Mouse (Mus musculus): ENCODE data around the gene Fgfr2.

The Fgfr2 gene

GRCm38 (mm10) chr7:133039556-133040255, 83.4 kb downstream of the Fgfr2 start:
- no peak for DNase-seq

GRCm38 (mm10) chr7:133037618-133038017, 85.5 kb downstream of the Fgfr2 start:
- no peak for DNase-seq

- DNase-seq: no peak
Observed at GRCm38 (mm10) chr7:133037217-133037616, 85.9 kb downstream of the Fgfr2 start.

DNA sequence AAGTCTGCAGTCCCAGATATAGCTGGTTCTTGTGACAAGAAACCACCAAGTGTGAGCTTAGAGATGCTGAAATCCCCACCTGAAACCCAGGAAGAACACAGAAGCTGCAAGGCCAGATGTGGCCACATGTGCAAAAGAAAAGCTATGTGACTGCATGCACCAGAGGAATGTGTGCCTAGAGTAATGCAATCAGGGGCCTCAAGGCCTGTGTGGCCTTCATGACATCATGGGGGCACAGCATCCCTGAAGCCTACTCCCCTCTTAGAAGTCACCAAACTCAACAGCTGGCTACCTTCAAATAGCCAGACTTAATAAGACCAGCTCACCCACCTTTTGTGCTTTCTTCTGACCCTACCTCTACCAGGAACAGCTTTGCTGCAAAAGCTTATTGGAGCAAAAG, 87.2 kb downstream of the Fgfr2 start:
- no peak for DNase-seq

DNA sequence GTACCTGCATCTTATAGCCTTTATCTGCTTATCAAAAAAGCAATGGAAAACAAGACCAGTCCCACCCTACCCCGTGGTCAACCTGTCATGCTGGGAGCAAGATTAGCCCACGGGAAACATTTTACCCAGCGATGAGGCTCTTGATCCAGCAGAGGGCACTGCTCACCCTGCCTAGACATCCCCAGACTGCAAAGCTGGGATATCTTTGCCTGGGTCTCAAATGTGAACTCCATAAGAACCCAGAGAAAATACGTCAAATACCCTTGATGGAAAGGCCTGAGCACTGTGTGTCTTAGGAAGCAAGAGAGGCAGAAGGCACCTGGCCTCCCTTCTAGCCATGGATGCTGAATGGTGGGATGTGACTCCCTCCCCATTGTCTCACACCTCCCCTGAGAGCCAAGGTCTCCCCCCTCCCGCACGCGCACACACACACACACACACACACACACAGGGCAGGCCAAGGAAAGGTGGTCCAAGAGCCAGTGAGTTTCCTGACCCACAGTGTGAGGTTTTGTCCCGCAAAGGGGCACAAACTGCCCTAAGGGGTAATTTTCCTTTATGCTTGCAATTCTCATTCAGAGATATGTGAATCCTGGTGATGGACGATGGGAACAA, 90.5 kb downstream of the Fgfr2 start:
- DNase-seq: peak; percentile 59

GRCm38 (mm10) chr7:133029496-133030047, 93.6 kb downstream of the Fgfr2 start:
- DNase-seq: no peak

DNA sequence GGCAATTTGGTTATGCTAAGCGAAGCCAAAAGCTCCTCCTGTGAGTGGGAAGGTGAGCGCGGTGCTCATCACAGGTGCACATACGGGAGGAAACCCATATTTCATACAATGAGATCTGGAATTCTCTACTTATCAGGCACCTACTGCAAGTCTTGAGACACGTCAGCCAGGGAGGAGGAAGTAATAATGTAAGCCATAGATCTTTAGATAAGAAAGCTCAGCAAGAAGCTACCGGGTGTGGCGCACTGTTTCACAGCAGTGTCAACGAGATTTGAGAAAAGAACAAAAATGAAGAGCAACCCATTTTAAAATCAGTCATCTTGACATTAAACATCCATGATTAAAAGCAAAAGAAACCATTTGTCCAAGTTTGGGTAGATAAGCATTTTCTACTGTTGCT, 94.1 kb downstream of the Fgfr2 start:
- no peak for DNase-seq

DNA sequence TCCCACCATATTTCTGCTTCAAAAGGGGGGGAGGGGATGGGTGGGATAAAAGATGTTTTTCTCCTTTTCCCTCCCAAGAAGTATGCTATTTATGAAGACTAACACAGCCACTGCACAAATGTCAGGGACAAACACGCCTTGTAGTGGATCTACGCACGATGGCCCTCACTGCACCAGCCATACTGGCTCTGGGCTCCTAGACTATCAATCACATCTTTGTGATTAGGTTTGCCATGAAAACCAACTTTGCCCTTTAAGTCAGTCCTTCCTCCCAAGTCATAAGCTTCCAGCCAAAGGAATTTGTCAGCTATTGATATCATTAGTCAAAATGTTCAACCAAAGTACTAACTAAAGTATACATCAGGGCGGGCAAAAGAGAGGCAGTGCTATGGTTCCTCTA, 95.2 kb downstream of the Fgfr2 start:
- no peak for DNase-seq

DNA sequence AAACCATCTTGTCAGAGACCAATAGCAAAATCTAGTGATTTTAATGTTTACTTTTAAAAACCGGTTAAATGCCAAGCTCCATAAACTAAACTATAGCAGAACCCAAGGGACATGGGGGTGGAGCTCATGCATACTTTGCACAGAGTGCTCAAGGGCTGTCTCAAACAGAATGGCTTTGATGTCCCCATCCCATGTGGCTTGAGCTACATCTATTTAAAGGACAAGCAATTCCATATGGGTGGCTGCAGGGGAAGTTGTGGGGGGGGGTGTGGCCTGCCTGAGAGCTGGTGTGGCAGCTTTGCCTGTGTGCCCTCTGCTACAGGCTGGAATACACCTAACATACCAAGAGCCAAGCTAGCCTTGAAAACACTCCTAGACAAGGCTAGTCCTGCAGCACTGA, 98.5 kb downstream of the Fgfr2 start:
- no peak for DNase-seq

- no peak for DNase-seq
Observed at GRCm38 (mm10) chr7:133019481-133020020, 103.6 kb downstream of the Fgfr2 start.

DNA sequence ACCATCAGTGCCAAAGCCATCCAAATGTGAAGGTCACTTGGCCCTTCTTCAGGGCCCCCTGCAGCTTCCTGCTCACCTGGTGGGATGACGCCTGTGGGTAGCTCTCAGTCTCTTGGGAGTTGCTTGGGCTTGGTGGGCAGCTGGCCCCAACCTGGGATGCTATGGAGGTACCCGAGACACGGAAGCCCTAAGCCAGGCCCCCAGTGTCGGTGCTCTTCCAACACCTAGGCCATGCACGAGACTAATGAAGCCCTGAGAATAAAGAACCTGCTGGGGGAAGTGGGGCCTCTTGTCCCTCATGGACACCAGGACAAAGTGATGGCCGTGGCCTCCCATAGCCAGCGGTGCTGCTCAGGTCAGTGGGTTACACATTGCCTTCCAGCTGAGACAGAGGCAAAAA, 104.2 kb downstream of the Fgfr2 start:
- no peak for DNase-seq

DNA sequence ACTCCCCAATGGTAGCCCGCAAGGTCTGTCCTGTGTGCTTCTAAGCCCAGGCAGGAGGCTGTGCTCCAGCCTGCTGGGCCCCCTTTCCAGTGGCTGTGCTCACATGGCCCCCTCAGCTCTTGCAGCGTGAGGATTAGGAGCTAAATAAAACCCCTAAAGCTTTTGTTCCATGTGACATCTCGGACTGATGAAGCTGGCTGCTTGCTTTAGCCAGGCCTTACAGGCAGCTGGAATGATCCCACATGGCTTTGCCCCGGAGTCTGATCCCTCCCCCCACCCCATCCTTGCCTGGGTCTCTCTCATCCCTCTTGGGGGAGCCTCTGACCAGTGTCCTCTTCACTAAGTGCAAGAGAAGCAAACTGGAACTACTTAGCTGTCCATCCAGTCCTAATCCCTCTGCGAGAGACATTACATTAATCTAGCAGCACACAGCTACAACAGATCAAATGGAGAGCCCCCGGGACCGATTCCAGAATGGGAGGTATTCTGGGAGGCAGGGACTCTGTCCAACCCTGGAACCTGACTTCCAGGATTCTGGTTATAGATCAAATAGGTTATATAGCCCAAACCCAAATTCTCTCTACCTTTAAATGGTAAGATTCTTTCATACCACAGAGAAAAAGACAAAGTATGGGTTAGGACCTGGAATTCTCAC, 107.6 kb downstream of the Fgfr2 start:
- DNase-seq: no peak

- DNase-seq: no peak
Observed at GRCm38 (mm10) chr7:133014631-133015030, 108.5 kb downstream of the Fgfr2 start.

- DNase-seq: no peak
Observed at GRCm38 (mm10) chr7:133013923-133014322, 109.2 kb downstream of the Fgfr2 start.

DNA sequence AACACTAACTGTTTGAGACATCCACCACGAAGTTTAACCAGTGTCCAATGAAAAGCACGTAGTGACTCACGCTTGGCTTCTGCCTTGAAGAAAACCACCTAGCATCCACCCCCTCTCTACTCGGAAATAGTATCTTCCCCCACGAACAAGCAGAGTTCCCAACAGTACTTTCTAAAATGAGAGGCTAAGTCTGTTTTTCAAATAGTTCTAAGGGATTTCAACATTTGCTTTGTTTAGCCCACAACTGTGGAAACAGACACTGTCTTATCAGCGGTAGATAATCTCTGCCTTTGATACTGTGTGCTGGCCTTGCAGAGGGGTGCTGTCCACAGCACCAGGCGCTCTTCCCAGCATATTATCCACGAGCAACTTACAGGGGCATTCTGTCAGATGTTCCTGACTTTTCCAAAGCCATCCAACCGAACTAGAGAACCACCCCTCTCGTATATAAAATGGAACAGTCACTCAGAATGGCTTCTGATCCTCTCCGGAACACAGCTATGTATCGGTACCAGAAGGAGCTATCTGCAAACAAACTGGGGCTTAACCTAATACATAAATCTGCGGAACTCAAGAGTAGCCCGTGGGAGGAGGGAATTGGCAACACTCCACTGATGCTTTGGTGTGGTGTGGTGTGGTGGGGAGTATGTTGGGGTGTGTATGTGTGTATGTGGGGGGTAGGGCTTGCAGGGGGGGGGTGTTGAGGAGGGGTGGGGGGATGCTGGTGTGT, 110.3 kb downstream of the Fgfr2 start:
- no peak for DNase-seq

GRCm38 (mm10) chr7:133011611-133012010, 111.5 kb downstream of the Fgfr2 start:
- no peak for DNase-seq

DNA sequence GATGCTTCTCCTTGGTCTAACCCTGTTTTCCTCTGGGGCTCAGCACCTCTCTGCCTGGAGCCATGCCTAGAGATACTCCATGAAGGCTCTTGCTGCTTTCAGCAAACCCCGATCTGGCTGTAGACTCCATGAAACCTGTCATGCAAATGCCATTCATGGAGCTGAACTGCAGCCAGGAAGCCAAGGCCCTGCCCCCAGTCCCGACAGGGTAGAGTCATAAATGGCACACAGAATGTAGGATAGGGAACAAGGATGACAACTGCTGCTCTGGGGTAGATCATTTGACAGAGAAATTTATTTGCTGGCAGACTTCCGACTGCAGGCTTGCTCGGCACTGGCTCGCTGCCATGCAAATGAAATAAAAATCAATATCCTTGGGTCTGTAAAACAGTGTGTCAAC, 112.0 kb downstream of the Fgfr2 start:
- DNase-seq: peak; percentile 57

DNA sequence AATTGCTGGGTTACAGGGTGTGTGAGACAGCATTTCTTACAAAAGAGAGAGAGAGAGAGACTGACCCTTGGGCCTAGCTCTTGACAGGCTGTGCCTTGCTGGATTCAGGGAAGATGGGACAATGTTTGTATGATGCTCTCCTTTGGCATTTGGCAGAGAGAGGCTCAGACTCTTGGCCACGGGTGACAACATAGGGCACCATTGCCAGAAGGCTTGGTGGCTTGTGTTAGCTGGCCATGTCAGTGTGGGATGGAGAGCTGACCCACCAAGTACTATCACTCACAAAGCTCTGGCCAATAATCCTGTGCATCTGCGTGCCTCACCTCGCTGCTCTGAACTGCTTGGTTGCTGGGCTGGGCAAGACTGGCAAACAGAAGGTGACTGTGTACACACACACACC, 112.7 kb downstream of the Fgfr2 start:
- DNase-seq: no peak

GRCm38 (mm10) chr7:133009676-133010075, 113.5 kb downstream of the Fgfr2 start:
- DNase-seq: no peak

GRCm38 (mm10) chr7:133008663-133009062, 114.5 kb downstream of the Fgfr2 start:
- no peak for DNase-seq

DNA sequence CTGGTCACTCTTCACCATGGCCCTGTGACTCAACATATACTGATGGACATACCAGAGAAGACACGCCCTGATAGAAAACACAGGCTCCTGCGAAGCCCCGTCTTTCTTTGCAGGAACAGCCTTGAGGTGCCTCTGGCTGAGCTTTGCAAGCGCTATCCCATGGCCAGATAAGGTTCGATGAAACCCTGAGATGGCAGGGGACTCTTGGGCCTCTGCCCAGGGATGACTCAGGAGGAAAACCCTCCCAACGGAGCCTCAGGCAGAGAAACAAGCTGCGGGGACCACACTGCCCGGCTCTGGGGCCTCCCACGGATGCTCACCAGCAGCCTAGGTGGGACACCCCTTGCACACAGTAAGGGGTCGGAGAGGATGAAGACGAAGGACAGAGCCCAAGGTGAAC, 115.8 kb downstream of the Fgfr2 start:
- DNase-seq: peak; percentile 62

DNA sequence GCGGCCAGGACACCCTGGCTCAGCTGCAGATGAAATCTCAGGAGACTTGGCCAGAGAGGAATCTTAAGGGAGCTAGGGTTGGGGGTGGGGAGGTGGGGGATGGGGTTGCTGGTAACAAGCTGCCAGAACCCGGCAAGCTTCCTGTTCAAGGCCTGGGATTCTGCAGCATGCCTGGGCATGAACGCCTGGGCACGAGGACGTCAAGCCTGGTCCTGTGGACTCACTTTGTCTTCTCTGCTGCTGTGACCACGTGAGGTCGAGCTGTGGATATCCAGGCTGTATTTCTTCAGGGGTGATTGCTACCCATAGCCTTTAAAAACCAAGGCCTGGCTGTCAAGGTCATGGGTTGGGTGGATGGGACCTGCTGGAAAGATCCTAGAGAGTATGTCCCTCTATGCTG, 117.4 kb downstream of the Fgfr2 start:
- DNase-seq: no peak

DNA sequence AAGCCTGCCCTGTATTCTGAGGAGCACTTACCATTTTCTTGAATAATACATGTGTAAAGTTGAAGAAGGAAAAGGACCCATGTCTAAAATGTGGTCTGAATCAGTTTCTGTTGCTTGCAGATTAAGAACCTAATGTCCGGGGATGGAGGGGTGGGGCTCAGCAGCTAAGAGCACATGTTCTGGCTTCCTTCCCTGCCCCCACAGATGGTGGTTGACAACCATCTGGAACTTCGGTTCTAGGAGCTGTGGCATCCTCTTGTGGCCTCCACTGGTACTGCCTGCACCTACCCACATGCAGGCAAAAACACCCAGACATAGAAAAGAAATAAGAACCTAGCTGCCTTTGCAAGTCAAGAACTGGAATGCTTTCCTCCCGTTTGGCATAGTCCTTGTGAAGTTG, 119.7 kb downstream of the Fgfr2 start:
- peak; percentile 88 for DNase-seq

All from cerebellum, adult 11 months (tissue).